Mouse (Mus musculus) MEL-GATA-1-ER (cell line): ENCODE results near the gene Aifm2.

ENCODE experiments used
- DNase-seq: peaks from one replicate; pipeline ENCODE4 v3.0.0-alpha.2; 2012; ENCODE audit warnings: low read depth; ENCODE audit errors: extremely low read depth

Aifm2 gene

GRCm38 (mm10) chr10:61764689-61765088, 49.6 kb downstream of the Aifm2 start:
- no peak for DNase-seq

- no peak for DNase-seq
These were observed 50.5 kb downstream of the Aifm2 start for GRCm38 (mm10) chr10:61765558-61765957.

GRCm38 (mm10) chr10:61766806-61767205, 51.7 kb downstream of the Aifm2 start:
- no peak for DNase-seq

- no peak for DNase-seq
These were observed 66.5 kb downstream of the Aifm2 start for GRCm38 (mm10) chr10:61781461-61782128.

GRCm38 (mm10) chr10:61782799-61783611, 67.9 kb downstream of the Aifm2 start:
- DNase-seq = no peak

- DNase-seq = no peak
These were observed 68.7 kb downstream of the Aifm2 start, which contains the start of gene H2afy2 for GRCm38 (mm10) chr10:61783621-61784251. Gene H2afy2, minus strand, starts transcription at chr10:61784147.

- DNase-seq = no peak
These were observed 69.4 kb downstream of the Aifm2 start for GRCm38 (mm10) chr10:61784414-61784813.

- no peak for DNase-seq
These were observed 72.7 kb downstream of the Aifm2 start for GRCm38 (mm10) chr10:61787541-61788313.

GRCm38 (mm10) chr10:61788499-61788898, 73.4 kb downstream of the Aifm2 start:
- no peak for DNase-seq
